Mouse (Mus musculus) lung, embryonic 14.5 days (tissue): Measurements from ENCODE around the gene Grip1. TPM values are rescaled to one million over a fixed set of nuclear protein-coding genes. Genes with fewer than 3 reads are reported as not detected.

Experiments
- ATAC-seq: fragments of 200-750 bp; cut with Nextera tagmentation; 2 replicates; pipeline ENCODE4 v1.8.0; 2017; ENCODE audit warnings: mild to moderate bottlenecking, moderate TSS enrichment, moderate library complexity; ENCODE audit not compliant: insufficient read depth
- DNase-seq: peaks from one replicate; pipeline ENCODE4 v3.0.0-alpha.2; 2015
- H3K27ac ChIP-seq: fragments of 300-500 bp; sonication (generic); 2 replicates; pipeline ENCODE4 v1.5.1; 2014; ENCODE audit warnings: low read depth, mild to moderate bottlenecking, moderate library complexity
- H3K27me3 ChIP-seq: fragments of 300-500 bp; sonication (generic); 2 replicates; pipeline ENCODE4 v1.6.1; 2014; ENCODE audit warnings: low read length, control low read depth; ENCODE audit not compliant: insufficient read depth
- H3K36me3 ChIP-seq: fragments of 300-500 bp; sonication (generic); 2 replicates; pipeline ENCODE4 v1.6.1; 2014; ENCODE audit warnings: control low read depth; ENCODE audit not compliant: insufficient read depth
- H3K4me1 ChIP-seq: fragments of 300-500 bp; sonication (generic); 2 replicates; pipeline ENCODE4 v1.6.1; 2014; ENCODE audit warnings: antibody characterized with exemption, control low read depth; ENCODE audit not compliant: insufficient read depth
- H3K4me2 ChIP-seq: fragments of 300-500 bp; sonication (generic); 2 replicates; pipeline ENCODE4 v1.6.1; 2014; ENCODE audit warnings: mild to moderate bottlenecking
- H3K4me3 ChIP-seq: fragments of 300-500 bp; sonication (generic); 2 replicates; pipeline ENCODE4 v1.5.1; 2014; ENCODE audit warnings: low read depth, low read length
- H3K9ac ChIP-seq: fragments of 300-500 bp; sonication (generic); 2 replicates; pipeline ENCODE4 v1.6.1; 2014
- H3K9me3 ChIP-seq: fragments of 300-500 bp; sonication (generic); 2 replicates; pipeline ENCODE4 v1.6.1; 2016; ENCODE audit warnings: low read depth, low read length, control low read depth
- CTCF ChIP-seq: IDR thresholded peaks from 2 replicates; pipeline ENCODE4 v1.5.1; 2016; ENCODE audit warnings: antibody characterized with exemption, low read depth
- WGBS: fragments of 180-500 bp; shearing (Covaris S2); extraction: QIAGEN DNeasy Blood & Tissue Kit; methylation state at CpG from one replicate; pipeline ENCODE4 v1.1.7; 2014; 5-methylcytosine and 5-hydroxymethylcytosine counted together
- polyA plus RNA-seq: library from polyadenylated mRNA; unstranded; fragments of >200 nt; fragmentation: Nextera tagmentation; extraction: Ambion mirVana; gene quantifications from 2 replicates; pipeline ENCODE4 v1.2.1, GENCODE M21; 2014

Grip1 gene
- polyA plus RNA-seq, 1 experiment from 2014 or later: 2.6 TPM

- WGBS: 66% methylated on average over 17 of the region's 17 CpGs
- Histone ChIP-seq H3K27ac (no peak overlapping the region), H3K27me3 (no peaks in the 10 kb centered on the region), H3K9ac (no peak overlapping the region), H3K9me3 (no peaks in the 10 kb centered on the region), H3K4me2 (no peak overlapping the region), H3K4me1 (no peaks in the 10 kb centered on the region), H3K36me3 (no peaks in the 10 kb centered on the region), H3K4me3 (no peak overlapping the region)
- ATAC-seq: no peak
- no peak for TF ChIP-seq CTCF
- no peak for DNase-seq
Measured at GRCm38 (mm10) chr10:119483068-119483705, 29.6 kb downstream of the Grip1 start.

- WGBS: 41% methylated on average over 6 of the region's 6 CpGs
- Histone ChIP-seq H3K27ac (no peak overlapping the region), H3K9me3 (no peaks in the 10 kb centered on the region), H3K9ac (no peak overlapping the region), H3K36me3 (no peaks in the 10 kb centered on the region), H3K4me2 (no peak overlapping the region), H3K4me1 (no peaks in the 10 kb centered on the region), H3K27me3 (no peaks in the 10 kb centered on the region), H3K4me3 (no peak overlapping the region)
- DNase-seq (no peak), ATAC-seq (no peak)
- TF ChIP-seq CTCF: no peak
Measured at GRCm38 (mm10) chr10:119483766-119484165, 30.1 kb downstream of the Grip1 start.

- no peak overlapping the region for H3K27ac ChIP-seq
- H3K4me1 ChIP-seq: no peaks in the 10 kb centered on the region
- H3K4me2 ChIP-seq: no peak overlapping the region
- no peaks in the 10 kb centered on the region for H3K36me3 ChIP-seq
- no peaks in the 10 kb centered on the region for H3K9me3 ChIP-seq
- TF ChIP-seq CTCF: no peak
- ATAC-seq: no peak
- H3K4me3 ChIP-seq: no peak overlapping the region
- no peaks in the 10 kb centered on the region for H3K27me3 ChIP-seq
- WGBS: 52% methylated on average over 7 of the region's 7 CpGs
- DNase-seq: no peak
- no peak overlapping the region for H3K9ac ChIP-seq
Measured at GRCm38 (mm10) chr10:119486936-119487335, 33.3 kb downstream of the Grip1 start.

- Histone ChIP-seq H3K9me3 (no peaks in the 10 kb centered on the region), H3K4me1 (no peaks in the 10 kb centered on the region), H3K27ac (no peak overlapping the region), H3K4me2 (no peak overlapping the region), H3K4me3 (no peak overlapping the region), H3K27me3 (no peaks in the 10 kb centered on the region), H3K9ac (no peak overlapping the region), H3K36me3 (no peaks in the 10 kb centered on the region)
- WGBS: 90% methylated on average over 18 of the region's 18 CpGs
- no peak for TF ChIP-seq CTCF
- DNase-seq: no peak
- no peak for ATAC-seq
Measured at GRCm38 (mm10) chr10:119490831-119491230, 37.2 kb downstream of the Grip1 start.

- 51% methylated on average over 8 of the region's 8 CpGs for WGBS
- ATAC-seq: no peak
Measured at GRCm38 (mm10) chr10:119495317-119495716, 41.7 kb downstream of the Grip1 start.

GRCm38 (mm10) chr10:119496221-119496620 is 42.6 kb downstream of the Grip1 start:
- peak; percentile 52 for DNase-seq
- H3K4me2 ChIP-seq: no peak overlapping the region
- H3K36me3 ChIP-seq: no peaks in the 10 kb centered on the region
- no peaks in the 10 kb centered on the region for H3K27me3 ChIP-seq
- peaks cover 12% of the 10 kb centered on the region; the same call in 1 of the 2 replicates for H3K9me3 ChIP-seq
- no peak overlapping the region for H3K27ac ChIP-seq
- H3K4me3 ChIP-seq: no peak overlapping the region
- H3K4me1 ChIP-seq: no peaks in the 10 kb centered on the region
- no peak overlapping the region for H3K9ac ChIP-seq
- no peak for TF ChIP-seq CTCF
- peak; percentile 86; the same call in 1 of the 2 replicates for ATAC-seq
- WGBS: 38% methylated on average over 5 of the region's 5 CpGs

More at GRCm38 (mm10) chr10:119495317-119495716, 41.7 kb downstream of the Grip1 start:
- Histone ChIP-seq H3K9ac (no peak overlapping the region), H3K4me3 (no peak overlapping the region), H3K27ac (no peak overlapping the region), H3K4me1 (no peaks in the 10 kb centered on the region), H3K27me3 (no peaks in the 10 kb centered on the region), H3K36me3 (no peaks in the 10 kb centered on the region), H3K4me2 (no peak overlapping the region), H3K9me3 (peaks cover 9% of the 10 kb centered on the region; the same call in 1 of the 2 replicates)
- DNase-seq: peak; percentile 65
- TF ChIP-seq CTCF: no peak

GRCm38 (mm10) chr10:119521686-119522085 is 68.1 kb downstream of the Grip1 start:
- Histone ChIP-seq H3K27ac (no peak overlapping the region), H3K27me3 (no peaks in the 10 kb centered on the region), H3K4me1 (no peaks in the 10 kb centered on the region), H3K36me3 (no peaks in the 10 kb centered on the region), H3K4me2 (no peak overlapping the region), H3K4me3 (no peak overlapping the region), H3K9me3 (no peaks in the 10 kb centered on the region), H3K9ac (no peak overlapping the region)
- DNase-seq (no peak), ATAC-seq (no peak)
- TF ChIP-seq CTCF: no peak
- 92% methylated on average over 11 of the region's 11 CpGs for WGBS

- no peak for DNase-seq
- ATAC-seq: no peak
- H3K9ac ChIP-seq: no peak overlapping the region
Measured at GRCm38 (mm10) chr10:119525730-119526129, 72.1 kb downstream of the Grip1 start.

More at GRCm38 (mm10) chr10:119525730-119526129, 72.1 kb downstream of the Grip1 start:
- Histone ChIP-seq H3K9me3 (no peaks in the 10 kb centered on the region), H3K27me3 (no peaks in the 10 kb centered on the region), H3K27ac (no peak overlapping the region), H3K4me2 (no peak overlapping the region), H3K4me3 (no peak overlapping the region), H3K36me3 (no peaks in the 10 kb centered on the region), H3K4me1 (no peaks in the 10 kb centered on the region)
- TF ChIP-seq CTCF: no peak
- WGBS: 61% methylated on average over 3 of the region's 3 CpGs
